Mouse (Mus musculus) lung, embryonic 16.5 days (tissue): ENCODE measurements at regions not wholly inside any gene's neighbourhood (a gene's known extent, or its start where the extent isn't known, plus 50 kb on each side); places are given as distances from the start of the nearest gene placed in this dataset.

Experiments
- ATAC-seq: fragments of 200-750 bp; cut with Nextera tagmentation; 2 replicates; pipeline ENCODE4 v1.8.0; 2017; ENCODE audit warnings: low read depth, mild to moderate bottlenecking, moderate library complexity
- H3K27ac ChIP-seq: fragments of 300-500 bp; sonication (generic); 2 replicates; pipeline ENCODE4 v1.5.1; 2014; ENCODE audit warnings: mild to moderate bottlenecking, control low read depth, low read length
- H3K27me3 ChIP-seq: fragments of 300-500 bp; sonication (generic); 2 replicates; pipeline ENCODE4 v1.6.1; 2014; ENCODE audit warnings: low read depth, low read length, mixed read lengths; ENCODE audit not compliant: control insufficient read depth, insufficient read depth
- H3K36me3 ChIP-seq: fragments of 300-500 bp; sonication (generic); 2 replicates; pipeline ENCODE4 v1.6.1; 2014; ENCODE audit warnings: low read length; ENCODE audit not compliant: control insufficient read depth, insufficient read depth
- H3K4me1 ChIP-seq: fragments of 300-500 bp; sonication (generic); replicated peaks from 2 replicates; pipeline ENCODE4 v1.6.1; 2014; ENCODE audit warnings: low read length, mixed read lengths; ENCODE audit not compliant: control insufficient read depth, insufficient read depth
- H3K4me2 ChIP-seq: fragments of 300-500 bp; sonication (generic); 2 replicates; pipeline ENCODE4 v1.6.1; 2014; ENCODE audit warnings: low read depth, low read length, control low read depth
- H3K4me3 ChIP-seq: fragments of 300-500 bp; sonication (generic); 2 replicates; pipeline ENCODE4 v1.5.1; 2014; ENCODE audit warnings: mild to moderate bottlenecking, low read length, control low read depth
- H3K9ac ChIP-seq: fragments of 300-500 bp; sonication (generic); 2 replicates; pipeline ENCODE4 v1.6.1; 2014; ENCODE audit warnings: low read length, control low read depth
- H3K9me3 ChIP-seq: fragments of 300-500 bp; sonication (generic); 2 replicates; pipeline ENCODE4 v1.6.1; 2016; ENCODE audit warnings: low read length; ENCODE audit not compliant: control insufficient read depth
- WGBS: fragments of 180-500 bp; shearing (Covaris S2); extraction: QIAGEN DNeasy Blood & Tissue Kit; methylation state at CpG from one replicate; pipeline ENCODE4 v1.1.7; 2014; 5-methylcytosine and 5-hydroxymethylcytosine counted together

DNA sequence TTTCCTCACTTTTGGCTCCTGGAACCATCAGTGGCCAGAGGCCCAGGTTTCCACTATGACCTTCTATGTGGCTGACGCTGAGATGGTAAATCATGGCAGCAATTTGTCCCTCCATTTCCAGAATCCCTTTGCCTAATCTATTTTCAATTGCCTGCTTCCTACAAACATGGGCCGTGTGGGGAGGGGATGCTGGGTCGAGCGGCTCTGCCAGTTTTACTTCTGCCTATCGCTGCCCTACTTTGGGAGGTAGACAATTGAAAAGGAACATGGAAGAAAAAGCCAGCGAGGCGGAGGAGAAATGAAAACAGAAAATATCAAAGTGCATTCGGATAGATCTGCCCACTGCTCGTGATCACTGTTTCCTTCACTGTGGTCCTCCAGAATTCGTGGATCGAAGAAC is 123.3 kb upstream of the Nrp1 start:
- Histone ChIP-seq H3K27me3 (no peaks in the 10 kb centered on the region), H3K4me3 (no peak overlapping the region), H3K27ac (no peak overlapping the region), H3K9me3 (no peaks in the 10 kb centered on the region), H3K4me1 (peaks cover 7% of the 10 kb centered on the region), H3K36me3 (no peaks in the 10 kb centered on the region), H3K4me2 (no peak overlapping the region), H3K9ac (no peak overlapping the region)
- 78% methylated on average over 11 of the region's 11 CpGs for WGBS
- no peak for ATAC-seq

- no peak overlapping the region for H3K27ac ChIP-seq
Observed at GRCm38 (mm10) chr8:128235527-128235926, 122.9 kb upstream of the Nrp1 start.

DNA sequence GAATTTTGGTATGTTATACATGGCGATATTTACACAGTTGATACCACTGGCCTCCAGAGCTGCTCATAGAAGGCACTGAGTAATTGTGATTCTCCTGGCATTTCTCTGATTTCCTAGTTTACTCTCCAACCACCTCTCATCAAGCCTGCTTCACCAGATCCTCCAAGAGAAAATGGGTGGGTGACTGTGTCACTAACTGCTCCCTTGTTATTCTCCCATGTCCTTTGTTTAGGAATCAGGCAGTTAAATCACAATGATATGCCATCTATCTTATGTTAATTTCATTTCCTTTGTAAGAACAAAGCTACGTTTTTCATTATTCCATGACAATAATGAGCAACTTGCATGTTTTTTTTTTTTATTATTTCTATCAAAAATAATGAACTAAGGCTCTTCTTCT is 122.3 kb upstream of the Nrp1 start:
- H3K9me3 ChIP-seq: no peaks in the 10 kb centered on the region
- 70% methylated on average over 2 of the region's 2 CpGs for WGBS
- no peak overlapping the region for H3K9ac ChIP-seq
- H3K4me3 ChIP-seq: no peak overlapping the region
- no peaks in the 10 kb centered on the region for H3K27me3 ChIP-seq
- H3K4me1 ChIP-seq: peaks cover 7% of the 10 kb centered on the region
- H3K4me2 ChIP-seq: no peak overlapping the region
- no peaks in the 10 kb centered on the region for H3K36me3 ChIP-seq
- no peak for ATAC-seq
- H3K27ac ChIP-seq: no peak overlapping the region

More at GRCm38 (mm10) chr8:128235527-128235926, 122.9 kb upstream of the Nrp1 start:
- peaks cover 7% of the 10 kb centered on the region for H3K4me1 ChIP-seq
- no peak for ATAC-seq
- no peaks in the 10 kb centered on the region for H3K27me3 ChIP-seq
- H3K36me3 ChIP-seq: no peaks in the 10 kb centered on the region
- H3K4me3 ChIP-seq: no peak overlapping the region
- WGBS: 51% methylated on average over 5 of the region's 5 CpGs
- H3K9ac ChIP-seq: no peak overlapping the region
- no peaks in the 10 kb centered on the region for H3K9me3 ChIP-seq
- no peak overlapping the region for H3K4me2 ChIP-seq

- Histone ChIP-seq H3K9me3 (no peaks in the 10 kb centered on the region), H3K4me2 (no peak overlapping the region), H3K9ac (no peak overlapping the region), H3K36me3 (no peaks in the 10 kb centered on the region), H3K27ac (no peak overlapping the region), H3K4me1 (peaks cover 7% of the 10 kb centered on the region), H3K4me3 (no peak overlapping the region), H3K27me3 (no peaks in the 10 kb centered on the region)
- WGBS: 88% methylated on average over 2 of the region's 2 CpGs
- no peak for ATAC-seq
Observed at GRCm38 (mm10) chr8:128238948-128239347, 119.5 kb upstream of the Nrp1 start.

DNA sequence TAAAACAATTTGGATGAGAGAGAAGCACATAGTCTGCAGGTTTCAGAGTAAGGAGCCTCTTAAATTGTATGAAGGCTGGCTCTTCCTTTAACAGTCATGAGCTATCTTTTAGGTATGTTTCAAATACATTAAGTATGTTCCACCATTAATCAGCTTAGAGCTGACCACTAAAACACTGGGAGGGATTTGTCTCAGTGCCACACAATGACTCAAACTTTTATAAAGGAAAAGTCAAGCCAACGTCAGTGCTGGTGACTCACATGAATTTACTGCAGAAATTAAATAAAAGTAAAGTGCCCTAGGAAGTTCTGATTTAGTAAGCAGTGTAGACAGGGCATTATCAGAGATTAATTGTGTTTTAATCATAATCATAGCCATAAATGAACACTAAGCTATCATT is 118.6 kb upstream of the Nrp1 start:
- Histone ChIP-seq H3K27me3 (no peaks in the 10 kb centered on the region), H3K9ac (no peak overlapping the region), H3K36me3 (no peaks in the 10 kb centered on the region), H3K4me2 (no peak overlapping the region), H3K4me1 (peaks cover 3% of the 10 kb centered on the region), H3K4me3 (no peak overlapping the region), H3K27ac (no peak overlapping the region), H3K9me3 (no peaks in the 10 kb centered on the region)
- no peak for ATAC-seq
- 39% methylated on average over 1 of the region's 1 CpGs for WGBS

- H3K4me3 ChIP-seq: no peak overlapping the region
- no peak overlapping the region for H3K4me2 ChIP-seq
- no peak overlapping the region for H3K27ac ChIP-seq
- H3K36me3 ChIP-seq: no peaks in the 10 kb centered on the region
- H3K9me3 ChIP-seq: no peaks in the 10 kb centered on the region
- ATAC-seq: no peak
- no peaks in the 10 kb centered on the region for H3K4me1 ChIP-seq
- 93% methylated on average over 1 of the region's 1 CpGs for WGBS
- no peaks in the 10 kb centered on the region for H3K27me3 ChIP-seq
- no peak overlapping the region for H3K9ac ChIP-seq
Observed at GRCm38 (mm10) chr8:128241200-128241599, 117.2 kb upstream of the Nrp1 start.

DNA sequence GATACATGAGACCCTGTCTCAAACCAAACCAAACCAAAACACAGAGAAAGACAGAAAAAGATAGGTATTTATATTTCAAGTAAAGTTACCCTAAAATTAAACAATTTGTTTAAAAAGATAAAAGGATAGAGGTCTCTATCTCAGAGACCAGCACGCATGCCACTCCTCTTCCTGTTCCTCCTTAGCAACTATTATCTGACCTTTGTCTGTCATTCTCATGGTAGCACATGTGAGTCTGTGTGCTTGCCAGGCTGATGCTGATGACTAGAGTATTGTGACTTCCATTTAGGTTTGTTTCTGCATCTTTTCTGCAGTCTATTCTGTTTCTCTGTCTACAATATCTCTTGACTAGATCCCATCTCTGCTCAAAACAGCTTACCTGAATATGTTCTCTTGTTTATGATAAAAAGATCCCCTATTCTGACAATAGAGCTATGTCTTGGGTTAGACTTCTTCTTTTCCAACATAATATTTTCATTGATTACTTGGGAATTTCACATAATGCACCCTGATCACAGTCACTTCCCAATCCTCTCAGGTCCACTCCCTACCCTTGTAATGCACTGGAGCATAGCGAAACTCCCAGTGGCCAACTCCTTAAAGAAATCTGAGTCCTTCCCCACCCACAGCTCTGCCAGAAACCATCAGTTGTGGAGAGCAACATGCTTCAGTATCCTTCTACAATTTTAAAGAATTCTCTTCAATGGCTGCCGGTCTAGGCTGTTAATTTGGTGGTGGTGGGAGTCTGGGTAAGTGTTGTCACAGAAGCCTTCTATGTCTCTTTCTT is 115.7 kb upstream of the Nrp1 start:
- no peak for ATAC-seq
- Histone ChIP-seq H3K27ac (no peak overlapping the region), H3K9ac (no peak overlapping the region), H3K27me3 (no peaks in the 10 kb centered on the region), H3K4me3 (no peak overlapping the region), H3K4me1 (no peaks in the 10 kb centered on the region), H3K4me2 (no peak overlapping the region), H3K36me3 (no peaks in the 10 kb centered on the region), H3K9me3 (no peaks in the 10 kb centered on the region)
- 85% methylated on average over 3 of the region's 3 CpGs for WGBS

DNA sequence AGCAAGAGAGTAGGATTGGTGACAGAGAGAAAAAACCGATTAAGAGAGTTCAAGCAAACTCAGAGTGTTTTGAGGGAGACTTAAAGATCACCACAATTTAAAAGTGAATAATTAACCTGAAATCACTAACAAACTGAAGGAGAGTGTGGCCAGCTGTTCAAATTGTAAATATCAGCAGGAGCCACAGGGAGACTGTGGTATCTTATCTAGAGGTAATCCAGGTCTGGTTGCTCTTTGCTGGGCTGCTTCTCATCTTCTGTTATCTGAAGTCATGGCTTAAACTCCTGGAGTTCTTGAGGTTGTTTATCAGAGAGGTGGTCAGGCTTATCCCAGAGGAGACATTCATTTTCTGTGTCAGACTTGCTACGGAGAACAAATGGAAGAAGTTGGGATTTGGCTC is 106.7 kb upstream of the Nrp1 start:
- Histone ChIP-seq H3K4me2 (no peak overlapping the region), H3K9ac (no peak overlapping the region), H3K4me1 (no peaks in the 10 kb centered on the region), H3K4me3 (no peak overlapping the region), H3K27me3 (no peaks in the 10 kb centered on the region), H3K9me3 (no peaks in the 10 kb centered on the region), H3K27ac (no peak overlapping the region), H3K36me3 (no peaks in the 10 kb centered on the region)
- no peak for ATAC-seq
- whole genome bisulfite sequencing: 16% methylated on average over 2 of the region's 2 CpGs

- no peak for ATAC-seq
- H3K36me3 ChIP-seq: no peaks in the 10 kb centered on the region
- no peak overlapping the region for H3K4me2 ChIP-seq
- 90% methylated on average over 3 of the region's 3 CpGs for WGBS
- H3K9ac ChIP-seq: no peak overlapping the region
- no peaks in the 10 kb centered on the region for H3K9me3 ChIP-seq
- no peaks in the 10 kb centered on the region for H3K27me3 ChIP-seq
- no peak overlapping the region for H3K27ac ChIP-seq
- no peak overlapping the region for H3K4me3 ChIP-seq
- H3K4me1 ChIP-seq: peaks cover 10% of the 10 kb centered on the region
Observed at GRCm38 (mm10) chr8:128260836-128261235, 97.6 kb upstream of the Nrp1 start.

- no peak for ATAC-seq
- no peaks in the 10 kb centered on the region for H3K9me3 ChIP-seq
- H3K9ac ChIP-seq: no peak overlapping the region
- H3K4me1 ChIP-seq: peaks cover 13% of the 10 kb centered on the region
- H3K36me3 ChIP-seq: no peaks in the 10 kb centered on the region
- H3K4me3 ChIP-seq: no peak overlapping the region
- no peak overlapping the region for H3K27ac ChIP-seq
- no peaks in the 10 kb centered on the region for H3K27me3 ChIP-seq
- no peak overlapping the region for H3K4me2 ChIP-seq
- 84% methylated on average over 3 of the region's 3 CpGs for WGBS
Observed at GRCm38 (mm10) chr8:128261367-128261766, 97.0 kb upstream of the Nrp1 start.
